Mouse (Mus musculus) left cerebral cortex, adult 18-20 months (tissue): ENCODE results near the gene Cep131. TPM values are rescaled to one million over a fixed set of nuclear protein-coding genes. Genes with fewer than 3 reads are reported as not detected.

Source experiments
- DNase-seq, 2 experiments: peaks; one replicate each; pipeline ENCODE4 v3.0.0; 2021 to 2022; ENCODE audit warnings: low spot score in 2 of 2, mixed read lengths in 1 of 2
- long read RNA-seq, 2 experiments: library from polyadenylated mRNA; stranded (forward); transcript quantifications; one replicate each; pipeline ENCODE4 v2.0.0; 2021
- total RNA-seq, 2 experiments: library from RNA; stranded (reverse); gene quantifications; 2 replicates each; pipeline ENCODE4 v1.2.3; 2021

Cep131 gene
- 10 to 100 TPM; 20.6 to 31.9 TPM for total RNA-seq
- long read RNA-seq, experiment 1, transcript Cep131-201 (26 exons, 3,578 nt) = major isoform, 22 of 30 reads
- long read RNA-seq, experiment 1, partial matches to known transcripts = 2 of 30 reads
- long read RNA-seq, experiment 1, other reads (novel, unspliced or antisense) = 6 of 30 reads
- long read RNA-seq, experiment 2, transcript Cep131-201 (26 exons, 3,578 nt) = major isoform, 11 of 23 reads
- long read RNA-seq, experiment 2, partial matches to known transcripts = 5 of 23 reads
- long read RNA-seq, experiment 2, other reads (novel, unspliced or antisense) = 7 of 23 reads

DNA sequence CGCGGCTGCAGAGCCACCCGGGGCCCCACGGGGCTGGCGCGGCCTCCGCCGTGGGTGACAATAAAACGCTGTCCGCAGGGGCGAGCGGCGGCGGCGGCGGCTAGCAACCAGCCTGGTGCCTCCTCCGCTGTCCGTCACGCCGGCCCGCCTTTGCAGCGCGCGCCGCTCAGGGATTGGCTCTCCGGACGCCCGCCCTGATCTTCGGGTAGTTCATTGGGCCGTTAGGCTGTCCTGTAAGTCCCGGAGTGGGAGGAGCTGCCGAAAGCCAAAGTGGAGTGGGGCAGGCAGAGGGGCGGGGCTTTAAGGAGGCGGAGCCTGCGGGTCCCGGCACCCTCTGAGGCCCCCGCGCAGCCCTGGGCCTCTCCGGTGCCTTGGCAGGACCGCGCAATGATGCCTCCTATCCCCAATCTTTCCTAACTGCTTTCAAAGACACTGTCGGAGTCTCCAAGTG is at the start of gene Cep131:
TSS of gene Cep131 (minus strand) at position 126 of the 451 bp plus-strand sequence.
- peak; percentile 97 to 98 for DNase-seq

DNA sequence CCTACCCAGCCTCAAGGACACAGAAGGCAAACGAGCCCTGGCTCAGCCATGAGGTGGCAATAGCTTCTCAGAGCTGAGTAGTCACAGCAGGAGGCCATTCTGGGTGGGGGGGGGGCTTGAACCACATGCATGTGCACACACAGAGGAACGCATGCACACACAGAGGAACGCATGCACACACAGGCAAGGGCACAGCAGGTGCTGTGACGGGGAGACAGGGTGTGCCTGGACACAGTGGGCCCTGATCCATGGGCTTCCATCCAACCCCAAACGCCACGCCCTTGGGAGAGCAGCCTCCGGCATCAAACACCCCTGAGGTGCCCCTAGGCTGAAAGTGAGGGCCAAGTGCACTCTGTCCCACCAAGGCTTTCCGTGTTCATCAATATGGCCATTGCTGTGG is 49.6 kb upstream of the Cep131 start:
- DNase-seq = no peak

DNA sequence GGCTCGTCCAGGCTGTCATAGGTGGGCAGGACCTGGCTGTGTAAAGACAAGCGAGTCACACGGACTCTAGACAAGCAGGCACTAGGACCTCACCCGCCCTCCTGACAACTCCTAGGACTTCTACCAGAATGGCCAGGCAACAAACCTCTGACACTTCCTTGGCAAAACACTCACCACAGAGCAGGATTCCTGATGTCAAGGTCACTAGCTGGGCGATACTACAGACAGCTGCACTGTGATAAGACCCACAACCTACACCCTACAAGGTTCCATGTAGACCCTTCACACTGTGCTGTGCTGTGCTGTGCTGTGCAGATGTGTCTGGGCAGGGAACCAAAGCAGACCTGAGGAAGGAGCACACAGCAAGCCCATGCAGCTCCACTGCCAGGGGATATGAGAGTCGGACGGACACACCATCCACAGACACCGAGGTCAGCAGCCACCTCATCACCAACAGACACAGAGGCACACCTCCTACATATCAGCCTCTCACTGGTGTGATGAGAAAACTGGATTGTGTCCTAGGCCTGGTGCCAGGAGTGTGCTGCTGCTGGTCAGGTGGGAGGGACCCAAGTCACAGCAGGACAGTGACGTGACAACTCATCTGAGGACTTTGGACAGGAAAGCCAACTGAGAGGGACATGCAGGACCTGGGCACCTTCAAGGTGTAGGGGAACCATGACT is 48.4 kb upstream of the Cep131 start:
- no peak for DNase-seq

DNA sequence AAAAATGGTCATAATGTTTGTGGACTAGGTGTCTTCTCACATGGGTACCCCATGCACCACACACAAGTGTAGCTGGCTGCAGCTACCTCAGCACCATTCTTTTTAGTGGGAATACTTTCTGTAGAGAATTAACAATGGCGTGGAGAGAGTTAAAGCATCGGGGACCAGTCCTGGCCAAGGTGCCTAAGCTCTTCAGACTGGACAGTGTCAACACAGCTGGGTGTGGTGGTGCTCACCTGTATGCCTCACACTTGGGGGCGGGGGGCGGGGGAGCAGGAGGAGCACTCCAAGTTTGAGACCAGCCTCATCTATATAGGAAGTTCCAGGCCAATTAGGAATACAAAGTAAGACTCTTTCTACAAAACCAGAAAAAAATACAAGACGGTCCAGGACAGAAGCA is 47.5 kb upstream of the Cep131 start:
- no peak for DNase-seq

DNA sequence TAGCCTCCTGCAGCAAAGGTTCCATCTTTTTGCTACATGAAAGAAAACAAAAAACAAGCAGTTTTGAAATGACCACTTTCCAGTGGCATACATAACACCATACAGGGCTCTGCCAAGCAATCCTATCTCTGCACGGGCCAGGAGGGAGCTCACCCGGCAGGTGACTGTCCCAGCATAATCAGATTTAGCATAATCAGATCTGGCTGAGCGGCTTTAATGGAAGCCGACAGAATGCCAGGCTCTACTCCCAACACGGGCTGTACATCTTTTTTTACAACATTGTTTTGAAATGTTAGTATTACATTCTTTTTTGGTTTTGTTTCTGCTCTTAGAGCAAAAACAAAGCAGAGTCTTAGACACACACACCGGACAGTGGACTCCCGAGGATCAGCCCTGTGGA is 42.7 kb upstream of the Cep131 start:
- no peak for DNase-seq

DNA sequence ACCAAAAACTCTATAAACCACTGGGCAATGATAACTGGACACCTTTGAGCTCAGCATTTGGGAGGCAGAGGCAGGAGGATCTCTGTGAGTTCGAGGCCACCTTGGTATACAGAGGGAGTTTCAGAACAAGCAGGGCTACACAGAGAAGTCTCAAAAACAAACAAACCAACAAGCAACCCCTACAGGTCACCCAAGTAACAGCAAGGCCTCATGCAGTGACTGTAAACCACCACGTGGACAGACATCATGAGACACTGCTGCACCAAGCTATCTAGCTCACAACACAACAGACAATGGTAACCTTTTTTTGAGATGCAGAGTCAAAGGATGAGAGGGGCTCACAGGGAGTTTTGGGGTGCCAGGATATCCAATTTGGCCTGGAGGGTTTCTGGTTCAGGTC is 40.2 kb upstream of the Cep131 start:
- DNase-seq = no peak

DNA sequence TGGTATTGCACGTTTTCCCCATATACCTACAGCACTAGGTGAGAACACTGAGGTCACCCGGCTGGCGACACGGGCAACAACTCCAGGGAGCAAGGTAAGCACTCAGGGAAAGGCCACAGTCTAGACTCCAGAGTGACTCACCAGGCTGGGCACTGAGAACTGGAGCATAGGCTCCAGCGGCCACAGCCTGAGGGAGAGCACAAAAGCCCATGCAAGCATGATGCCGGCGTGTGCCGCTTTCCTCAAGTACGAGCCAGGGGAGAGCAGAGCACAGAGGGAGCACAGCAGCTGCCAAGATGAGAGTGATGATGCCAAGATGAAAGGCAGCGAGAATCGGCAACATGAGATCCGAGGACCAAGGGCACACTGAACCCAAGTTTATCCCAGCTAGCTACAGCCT is 35.5 kb upstream of the Cep131 start:
- no peak for DNase-seq

DNA sequence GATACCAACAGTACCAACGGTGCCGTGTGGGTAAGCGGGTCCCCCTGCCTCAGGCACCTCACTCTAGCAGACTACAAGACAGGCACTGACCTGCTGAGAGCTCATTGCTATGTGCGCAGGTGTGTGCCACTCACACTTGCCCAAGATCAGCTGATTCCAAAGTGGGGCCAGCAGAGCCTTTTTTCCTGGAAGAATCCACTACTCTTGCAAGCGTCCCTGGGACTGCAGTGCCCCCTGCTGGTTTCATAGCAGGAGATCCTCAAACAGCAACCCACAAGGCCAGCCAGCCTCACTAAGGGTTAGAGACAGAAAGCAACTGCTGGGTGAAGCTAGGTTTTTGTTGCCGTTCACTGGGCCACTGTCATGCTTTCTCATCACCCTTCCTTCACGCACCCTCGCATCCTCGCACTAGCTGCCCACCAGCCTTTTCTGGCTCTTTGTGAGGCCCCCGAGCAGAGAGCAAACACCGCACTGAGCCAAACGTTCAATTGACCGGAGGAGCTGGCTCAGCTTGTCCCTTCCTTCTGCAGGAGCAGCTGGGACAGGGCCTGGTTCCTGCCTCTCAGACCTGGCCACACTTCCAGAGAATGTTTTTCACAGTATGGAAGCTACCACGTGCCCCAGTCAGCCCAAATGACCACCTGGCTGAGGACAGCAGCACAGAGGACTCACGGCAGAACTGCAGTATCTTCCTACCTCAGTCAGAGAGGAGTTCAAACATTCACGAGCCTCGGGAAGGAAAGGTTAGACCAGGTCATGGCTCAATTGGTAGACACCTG is 34.2 kb upstream of the Cep131 start:
- peak; percentile 79 to 85 for DNase-seq

DNA sequence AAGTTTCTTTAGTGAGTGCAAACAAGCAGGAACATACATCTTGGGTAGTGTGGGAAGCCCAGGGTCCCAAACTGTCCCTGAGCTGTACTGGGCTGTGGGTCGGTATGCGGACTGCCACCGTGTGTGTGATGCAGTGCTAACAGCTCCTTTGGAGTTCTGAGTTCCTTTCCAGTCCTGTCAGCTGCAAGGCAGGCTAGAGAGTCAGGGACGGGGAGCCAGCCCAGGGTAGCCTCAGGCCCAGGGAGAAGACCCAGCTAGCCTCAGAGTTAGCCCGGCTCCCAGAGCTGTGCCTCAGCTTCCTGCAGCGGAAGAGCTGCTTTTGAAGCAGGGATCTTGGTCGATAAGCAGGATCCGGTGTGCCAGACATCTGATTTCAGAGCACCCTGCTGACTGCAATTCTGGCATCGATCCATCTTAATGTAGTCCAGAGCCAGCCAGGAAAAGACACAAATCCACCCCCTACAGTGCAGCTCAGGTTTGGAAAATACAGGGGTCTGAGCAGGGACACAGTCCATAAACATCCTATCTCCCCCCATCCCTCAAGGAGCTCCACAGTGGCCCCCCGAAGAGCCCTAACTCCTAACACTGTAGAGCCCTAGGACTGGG is 33.4 kb upstream of the Cep131 start:
- no peak for DNase-seq

DNA sequence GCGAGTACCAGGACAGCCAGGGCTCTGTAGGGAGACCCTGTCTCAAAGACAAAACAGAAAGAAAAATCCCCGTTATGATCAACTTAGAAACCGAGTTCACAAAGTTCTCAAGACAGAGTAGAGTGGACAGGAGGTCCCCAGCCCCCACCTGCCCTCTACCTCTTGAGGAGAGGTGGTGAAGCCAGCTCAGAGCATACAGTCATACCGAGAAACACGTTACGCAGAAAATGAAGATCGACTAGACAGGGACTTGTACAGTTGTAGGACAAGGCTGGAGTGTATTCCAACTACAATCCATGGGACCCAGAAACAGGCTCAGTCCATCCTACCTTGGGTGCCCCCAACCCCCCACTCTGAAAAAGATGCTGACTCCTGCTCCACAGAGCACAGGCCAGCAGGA is 32.5 kb upstream of the Cep131 start:
- DNase-seq = no peak

DNA sequence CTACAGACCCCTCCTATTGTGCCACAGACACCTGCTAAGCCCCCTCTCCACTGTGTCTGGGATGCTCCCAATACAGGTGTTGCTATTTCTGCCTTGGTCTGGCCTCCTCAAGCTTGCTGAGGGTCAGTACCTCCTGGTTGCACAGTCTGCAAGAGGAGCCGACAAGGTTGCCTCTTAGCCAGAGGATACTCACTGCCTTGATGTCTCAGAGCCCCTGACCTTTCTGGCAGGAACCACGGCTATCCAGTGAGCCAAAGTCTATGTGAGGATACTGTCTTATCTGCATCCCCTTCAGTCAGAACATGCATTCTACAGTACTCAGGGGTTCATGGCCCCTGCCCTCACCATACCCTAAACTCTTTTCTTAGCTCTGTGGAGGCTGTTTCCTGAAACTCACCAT is 31.0 kb upstream of the Cep131 start:
- DNase-seq = no peak

DNA sequence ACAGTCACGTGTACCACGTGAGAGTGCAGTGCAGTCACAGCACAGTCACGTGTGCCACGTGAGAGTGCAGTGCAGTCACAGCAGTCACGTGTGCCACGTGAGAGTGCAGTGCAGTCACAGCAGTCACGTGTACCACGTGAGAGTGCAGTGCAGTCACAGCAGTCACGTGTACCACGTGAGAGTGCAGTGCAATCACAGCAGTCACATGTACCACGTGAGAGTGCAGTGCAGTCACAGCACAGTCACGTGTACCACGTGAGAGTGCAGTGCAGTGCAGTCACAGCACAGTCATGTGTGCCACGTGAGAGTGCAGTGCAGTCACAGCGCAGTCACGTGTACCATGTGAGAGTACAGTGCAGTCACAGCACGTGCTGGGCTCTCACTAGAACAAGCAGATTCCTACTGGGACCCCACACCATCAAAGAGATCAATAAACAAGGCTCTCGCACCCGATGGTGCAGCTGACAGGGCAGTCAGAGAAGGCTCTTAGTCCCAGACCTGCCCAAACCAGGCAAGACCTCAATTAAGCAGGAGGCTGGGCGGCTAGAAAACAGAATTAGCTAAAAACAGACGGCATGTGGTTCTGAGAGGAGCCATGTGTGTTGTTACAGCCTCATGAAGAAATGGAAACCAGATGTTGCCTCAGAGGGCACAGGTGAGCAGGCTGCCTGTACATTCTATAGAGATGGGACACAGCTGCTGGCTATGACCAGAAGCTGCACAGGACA is 28.0 kb upstream of the Cep131 start:
- DNase-seq = no peak

DNA sequence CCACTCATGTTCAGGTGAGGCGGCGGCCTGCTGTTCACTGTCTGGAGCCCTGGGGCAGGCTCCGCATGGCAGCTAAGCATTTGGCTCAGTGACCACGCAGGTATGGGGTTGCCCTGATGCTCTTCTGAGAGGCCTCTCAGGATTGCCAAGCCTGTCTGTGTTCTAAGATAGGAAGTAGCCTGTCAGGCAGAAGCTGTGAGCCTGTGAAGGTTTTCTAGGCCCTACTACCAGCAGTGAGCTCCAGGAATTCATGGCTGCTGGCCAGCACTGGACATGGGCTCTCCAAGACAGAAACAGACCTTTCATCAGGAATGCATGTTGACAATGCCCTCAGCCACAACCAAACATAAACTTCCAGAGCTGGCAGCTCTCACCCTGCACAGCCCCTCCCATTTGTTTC is 25.5 kb upstream of the Cep131 start:
- no peak for DNase-seq

DNA sequence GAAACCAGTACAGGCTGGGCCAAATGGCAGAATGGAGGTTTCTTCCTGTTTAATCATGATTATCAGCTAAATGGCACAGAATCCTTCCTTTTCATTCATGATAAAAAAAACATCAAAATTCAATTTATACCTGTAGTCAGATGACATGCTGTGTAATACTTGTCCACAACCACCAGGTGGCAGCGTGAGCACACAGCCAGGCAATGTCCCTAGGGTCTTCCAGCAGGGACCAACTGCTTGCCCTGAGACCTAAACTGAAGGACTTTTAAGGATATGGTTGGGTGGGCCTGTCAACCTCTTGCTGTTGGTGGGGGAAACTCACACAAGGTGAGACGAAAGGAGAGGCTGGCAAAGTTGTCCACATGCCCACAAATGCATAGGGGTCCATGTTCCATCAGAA is 24.4 kb upstream of the Cep131 start:
- DNase-seq = peak; percentile 52 to 62

DNA sequence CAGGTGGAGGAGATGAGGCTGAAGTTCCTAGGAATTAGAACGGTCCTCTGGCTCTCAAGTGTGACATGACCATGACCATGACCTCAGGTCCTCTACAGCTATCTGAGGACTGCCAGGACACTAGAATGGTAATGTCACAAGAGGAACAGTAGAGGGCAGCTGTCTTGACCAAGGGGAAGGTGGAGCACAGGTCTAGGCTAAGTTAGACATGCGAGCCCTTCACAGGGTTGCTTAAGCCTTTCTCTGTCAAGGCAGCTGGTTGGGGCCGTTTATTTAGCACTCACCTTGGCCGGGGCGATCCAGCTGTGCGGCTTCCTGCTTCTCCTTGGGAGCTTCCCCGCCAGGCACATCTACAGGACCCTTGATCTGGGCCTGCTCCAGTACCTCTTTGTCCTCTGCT is 23.9 kb upstream of the Cep131 start:
- DNase-seq = no peak

DNA sequence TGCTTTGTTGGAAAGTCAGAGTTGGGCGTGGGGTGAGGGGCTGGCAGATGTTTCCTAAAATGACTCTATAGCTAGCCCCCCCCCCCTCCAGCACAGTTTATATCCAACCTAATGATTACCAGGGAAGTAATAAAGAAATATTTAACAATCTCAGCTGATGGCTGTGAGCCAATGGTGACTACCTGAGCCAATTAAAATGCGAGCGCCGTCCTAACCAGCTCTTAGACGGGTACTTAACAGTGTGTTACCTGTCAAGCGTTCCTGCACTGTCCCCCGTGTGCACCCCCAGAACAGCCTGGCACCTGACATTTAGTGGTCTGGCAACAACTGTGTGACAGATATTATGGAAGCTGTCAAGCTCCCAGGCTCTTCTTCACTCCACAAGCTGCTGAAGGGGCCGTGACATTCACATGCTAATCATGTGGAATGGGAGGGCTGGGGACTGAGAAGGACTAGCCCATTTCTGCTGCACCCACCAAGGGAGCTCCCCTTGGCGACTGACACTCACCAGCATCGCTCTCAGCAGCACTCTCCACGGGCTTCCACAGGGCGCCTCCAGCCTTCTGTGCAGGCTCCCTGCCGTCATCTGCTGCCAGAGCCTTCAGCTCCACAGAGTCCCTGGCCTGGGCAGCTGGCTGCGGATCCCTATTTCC is 23.1 kb upstream of the Cep131 start:
- no peak for DNase-seq

DNA sequence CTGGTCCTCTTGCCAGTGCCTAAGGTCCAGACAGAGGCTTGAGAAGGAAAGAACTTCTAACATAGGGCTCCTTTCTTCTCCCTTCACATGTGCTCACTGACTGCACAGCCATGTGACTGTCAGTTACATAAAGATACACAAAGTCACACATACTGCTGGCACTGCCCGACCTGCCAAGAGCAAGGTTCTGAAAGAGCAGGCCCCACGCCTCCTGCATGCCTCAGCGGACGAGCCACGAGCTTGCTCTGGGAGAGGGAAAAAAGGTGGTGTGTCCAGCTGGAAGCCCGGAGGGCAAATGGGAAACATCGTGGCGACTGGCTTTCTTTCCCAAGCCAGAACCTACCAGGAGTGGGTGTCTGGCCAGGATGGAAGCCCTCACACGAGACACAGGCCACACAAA is 21.2 kb upstream of the Cep131 start:
- no peak for DNase-seq

DNA sequence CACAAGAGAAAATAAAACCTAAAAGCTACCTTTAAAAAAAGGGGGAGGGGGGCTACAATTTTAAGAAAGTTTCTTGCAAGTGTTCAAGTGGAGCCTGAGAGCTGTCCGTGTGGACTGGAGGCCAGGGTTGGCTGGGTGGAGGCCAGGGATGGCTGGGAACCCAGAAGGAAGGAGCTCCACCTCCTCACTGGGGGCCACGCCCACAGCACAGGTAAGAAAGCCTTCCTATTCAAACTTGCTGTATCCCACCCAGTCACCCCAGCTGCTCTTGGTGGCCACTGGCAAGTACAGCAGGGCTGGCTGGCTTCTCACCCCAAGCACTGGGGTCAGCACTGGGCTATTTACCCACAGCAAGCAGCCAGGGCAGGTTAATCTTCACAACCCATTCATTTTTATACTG is 20.4 kb upstream of the Cep131 start:
- DNase-seq = no peak

DNA sequence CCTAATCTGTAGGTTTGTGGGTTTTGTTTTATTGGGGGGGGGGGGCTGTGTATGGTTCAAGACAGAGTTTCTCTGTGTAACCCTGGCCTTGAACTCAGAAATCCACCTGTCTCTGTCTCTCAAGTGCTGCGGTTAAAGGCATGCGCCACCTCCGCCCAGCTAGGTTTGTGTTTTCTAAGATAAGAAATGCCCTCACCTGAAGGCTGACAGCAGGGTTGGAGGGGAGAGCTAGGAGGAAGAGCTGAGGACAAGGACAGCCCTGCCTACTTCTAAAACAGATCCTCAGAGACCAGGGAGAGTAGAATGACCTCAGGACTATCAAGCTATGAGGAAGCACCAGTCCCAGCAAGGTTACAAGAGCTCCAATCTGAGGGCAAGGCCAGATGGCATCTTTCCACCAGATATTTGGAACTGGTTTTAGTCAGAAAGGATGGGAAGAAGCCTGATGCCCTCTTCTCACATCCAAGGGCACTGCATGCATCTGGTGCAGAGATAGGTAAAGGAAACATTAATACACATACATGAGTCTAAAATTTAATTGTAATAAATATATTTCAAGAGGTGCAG is 16.9 kb upstream of the Cep131 start:
- DNase-seq = no peak

DNA sequence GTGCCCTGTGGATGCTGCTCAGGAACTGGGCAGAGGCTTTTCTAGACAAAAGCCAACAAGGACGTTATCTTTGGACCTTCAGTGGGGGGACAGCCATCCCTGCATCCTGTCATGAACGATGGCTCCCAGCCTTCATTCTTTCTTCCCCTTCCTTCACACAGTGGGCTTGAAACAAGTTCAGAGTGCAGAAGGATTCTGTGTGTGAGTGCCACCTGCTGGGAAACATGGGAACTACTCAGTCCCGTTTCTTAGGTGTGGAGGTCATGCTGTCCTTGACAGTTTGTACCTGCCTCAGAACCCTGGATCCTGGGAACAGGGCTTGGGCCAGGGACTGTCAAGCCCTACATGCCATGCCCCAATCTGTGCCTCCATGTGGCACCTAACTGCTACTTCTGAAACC is 14.4 kb upstream of the Cep131 start:
- DNase-seq = peak; percentile 67 to 72
